Mouse (Mus musculus): ENCODE measurements around the gene Lbx2. TPM values are rescaled to one million over a fixed set of nuclear protein-coding genes. Genes with fewer than 3 reads are reported as not detected.

Lbx2 gene
- not detected in 2 replicates for polyA plus RNA-seq (2015; fragmentation: Nextera tagmentation; extraction: Ambion mirVana)

DNA sequence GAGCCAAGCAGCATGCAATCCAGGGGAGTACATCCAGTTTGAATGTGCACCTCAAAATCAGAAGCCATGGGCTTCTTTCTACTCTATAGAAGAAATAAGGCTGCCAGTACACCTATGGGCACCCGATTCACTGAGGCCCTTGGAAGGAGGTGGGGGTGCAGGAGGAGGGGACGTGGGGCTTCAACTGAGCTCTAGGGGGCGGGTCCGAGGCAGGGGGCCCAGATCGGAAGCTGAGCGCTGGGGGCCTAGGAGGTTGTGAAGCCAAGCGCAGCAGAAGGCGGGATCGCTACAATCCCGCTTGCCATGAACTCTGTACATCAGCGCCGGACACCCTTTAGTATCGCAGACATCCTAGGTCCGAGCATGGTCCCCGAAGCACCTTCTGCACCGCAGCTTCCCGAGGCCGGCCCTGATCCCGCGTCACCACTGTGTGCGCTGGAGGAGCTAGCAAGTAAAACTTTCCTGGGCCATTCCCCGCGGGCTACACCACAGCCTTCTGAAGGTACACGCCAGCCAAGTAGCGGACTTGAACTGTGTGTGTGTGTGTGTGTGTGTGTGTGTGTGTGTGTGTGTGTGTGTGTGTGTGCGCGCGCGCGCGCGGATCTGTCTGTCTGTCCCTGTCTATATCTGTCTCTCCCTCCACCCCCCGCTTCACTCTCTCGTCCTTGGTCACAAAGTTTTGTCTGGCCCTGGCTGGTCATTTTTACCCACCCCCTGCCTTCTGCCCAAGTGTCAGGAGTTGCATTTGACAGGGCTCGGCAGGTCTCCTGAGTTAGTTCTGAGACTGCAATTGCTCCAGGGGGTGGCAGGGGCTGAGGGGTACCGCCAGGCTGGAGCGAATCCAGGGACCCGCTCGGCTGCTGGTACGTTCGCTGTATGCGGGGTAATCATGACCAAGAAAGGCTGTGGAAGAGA, at the start of gene Lbx2:
Gene Lbx2 (plus strand): TSS at position 247 of the 915 bp plus-strand sequence.
- Histone ChIP-seq H3K27ac (replicated peaks) (no peak within 1 kb of the TSS), H3K4me3 (peak within 1 kb of the TSS; percentile 2; the same call in 1 of the 2 replicates), H3K4me2 (peak within 1 kb of the TSS; percentile 32), H3K9me3 (no peaks in the 10 kb centered on the region), H3K36me3 (peaks cover 11% of the 10 kb centered on the region), H3K4me1 (replicated peaks) (peaks cover 38% of the 10 kb centered on the region; the same call in 1 of the 2 replicates), H3K27me3 (peaks cover 96% of the 10 kb centered on the region), H3K9ac (0 out of 2 replicates have a peak within 1 kb of the TSS, but pooled peaks have one; percentile 34)
- ATAC-seq (ENCODE audit: low read depth), result no peak
- 2% methylated on average over 42 of the region's 42 CpGs for WGBS

DNA sequence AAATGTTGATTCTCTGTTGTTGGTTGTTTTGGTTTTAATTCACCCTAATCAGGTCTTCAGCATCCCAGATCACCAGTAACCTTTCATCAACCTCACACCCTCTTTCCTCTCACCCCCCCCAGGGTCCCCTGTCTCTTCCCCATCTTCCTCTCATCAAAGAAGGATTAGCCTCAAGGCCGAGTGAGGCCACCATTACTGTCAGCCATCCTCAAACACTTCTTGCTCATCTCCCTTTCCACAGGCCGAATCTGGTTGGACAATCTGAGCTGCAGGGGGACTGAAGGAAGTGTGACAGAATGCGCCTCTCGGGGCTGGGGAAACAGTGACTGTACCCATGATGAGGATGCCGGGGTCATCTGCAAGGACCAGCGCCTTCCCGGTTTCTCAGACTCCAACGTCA, 49.0 kb upstream of the Lbx2 start:
- Histone ChIP-seq H3K27me3 (peaks cover 33% of the 10 kb centered on the region), H3K36me3 (no peaks in the 10 kb centered on the region), H3K4me2 (no peak overlapping the region), H3K9me3 (no peaks in the 10 kb centered on the region), H3K4me1 (replicated peaks) (peaks cover 30% of the 10 kb centered on the region), H3K4me3 (no peak overlapping the region), H3K9ac (no peak overlapping the region), H3K27ac (replicated peaks) (no peak overlapping the region)
- no peak for ATAC-seq (ENCODE audit: low read depth)
- WGBS, result 82% methylated on average over 8 of the region's 8 CpGs

DNA sequence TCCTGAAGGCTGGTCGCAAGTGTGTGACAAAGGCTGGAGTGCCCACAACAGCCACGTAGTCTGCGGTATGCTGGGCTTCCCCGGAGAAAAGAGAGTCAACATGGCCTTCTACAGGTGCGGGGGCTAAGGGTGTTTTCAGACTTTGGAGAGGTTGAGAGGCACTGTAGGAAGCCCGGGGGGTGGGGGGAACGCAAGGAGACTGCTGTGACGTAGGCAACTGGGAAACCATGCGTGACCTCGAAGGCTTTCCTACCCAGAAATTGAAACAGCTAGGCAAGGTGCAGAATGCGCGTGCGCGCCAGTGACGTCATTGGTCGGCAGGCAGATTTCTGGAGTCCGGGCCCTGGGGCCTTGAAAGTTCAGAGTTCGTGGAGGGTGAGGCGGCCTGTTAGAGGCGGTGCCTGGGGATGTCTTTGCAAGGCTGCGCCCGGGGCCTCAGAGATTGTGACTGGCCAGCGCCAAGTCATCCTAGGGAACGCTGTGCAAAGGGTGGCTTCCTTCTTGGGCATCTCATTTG, 47.6 kb upstream of the Lbx2 start:
- peaks cover 21% of the 10 kb centered on the region for H3K27me3 ChIP-seq
- peaks cover 17% of the 10 kb centered on the region for H3K4me1 ChIP-seq (replicated peaks)
- peak overlapping the region; percentile 61 for H3K9ac ChIP-seq
- peak overlapping the region; percentile 58 for H3K4me2 ChIP-seq
- peak; percentile 57 for ATAC-seq (ENCODE audit: low read depth)
- H3K4me3 ChIP-seq, result peak overlapping the region; percentile 32
- peak overlapping the region; percentile 42; the same call in 1 of the 2 replicates for H3K27ac ChIP-seq (replicated peaks)
- H3K36me3 ChIP-seq, result no peaks in the 10 kb centered on the region
- no peaks in the 10 kb centered on the region for H3K9me3 ChIP-seq
- 10% methylated on average over 24 of the region's 24 CpGs for WGBS

DNA sequence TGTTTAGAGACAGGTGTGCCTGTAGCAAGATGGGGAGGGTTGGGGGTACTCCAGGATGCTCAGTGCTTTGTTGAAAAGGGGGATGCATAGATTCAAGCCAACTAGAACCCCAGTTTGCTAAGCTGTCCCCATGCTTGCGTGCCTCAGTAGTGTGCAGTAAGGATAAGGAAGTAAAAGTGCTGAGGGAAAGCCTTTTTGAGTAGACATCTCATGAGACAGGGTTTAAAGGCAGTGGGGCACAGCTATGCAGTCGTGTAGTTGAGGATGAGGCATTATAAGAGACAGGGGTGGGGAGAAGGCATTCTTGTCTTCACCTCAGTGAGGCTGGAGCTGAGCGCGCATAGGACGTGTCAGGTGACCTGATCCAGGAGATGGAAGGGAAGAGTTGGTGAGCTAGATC, 45.6 kb upstream of the Lbx2 start:
- no peak for ATAC-seq (ENCODE audit: low read depth)
- WGBS, result 82% methylated on average over 5 of the region's 5 CpGs
- Histone ChIP-seq H3K4me3 (no peak overlapping the region), H3K9me3 (no peaks in the 10 kb centered on the region), H3K9ac (no peak overlapping the region), H3K4me2 (no peak overlapping the region), H3K36me3 (no peaks in the 10 kb centered on the region), H3K4me1 (replicated peaks) (peaks cover 12% of the 10 kb centered on the region), H3K27me3 (peaks cover 7% of the 10 kb centered on the region; the same call in 1 of the 2 replicates), H3K27ac (replicated peaks) (no peak overlapping the region)

DNA sequence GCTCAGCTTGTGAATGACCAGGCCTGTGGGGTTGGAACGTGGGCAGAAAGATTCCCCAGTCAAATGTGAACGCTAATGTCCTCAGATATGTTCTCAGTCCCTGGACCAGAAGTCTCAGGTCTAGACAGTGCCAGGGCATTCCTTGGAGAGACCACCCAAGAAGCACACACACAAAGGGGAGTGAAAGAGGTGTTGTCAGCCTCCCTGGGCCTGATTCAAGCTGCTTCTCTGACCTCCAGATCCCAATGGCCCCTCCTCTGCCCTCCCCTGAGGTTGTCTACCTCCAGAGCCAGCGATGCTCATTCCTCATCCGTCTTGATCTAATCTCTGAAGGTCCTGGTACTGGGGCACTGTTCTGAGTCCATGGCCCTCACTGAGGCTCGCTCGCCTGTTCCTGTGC, 42.6 kb upstream of the Lbx2 start:
- Histone ChIP-seq H3K9me3 (no peaks in the 10 kb centered on the region), H3K27me3 (no peaks in the 10 kb centered on the region), H3K4me3 (no peak overlapping the region), H3K9ac (no peak overlapping the region), H3K36me3 (no peaks in the 10 kb centered on the region), H3K27ac (replicated peaks) (no peak overlapping the region), H3K4me1 (replicated peaks) (peaks cover 4% of the 10 kb centered on the region), H3K4me2 (no peak overlapping the region)
- WGBS, result 75% methylated on average over 6 of the region's 6 CpGs
- ATAC-seq (ENCODE audit: low read depth), result no peak

DNA sequence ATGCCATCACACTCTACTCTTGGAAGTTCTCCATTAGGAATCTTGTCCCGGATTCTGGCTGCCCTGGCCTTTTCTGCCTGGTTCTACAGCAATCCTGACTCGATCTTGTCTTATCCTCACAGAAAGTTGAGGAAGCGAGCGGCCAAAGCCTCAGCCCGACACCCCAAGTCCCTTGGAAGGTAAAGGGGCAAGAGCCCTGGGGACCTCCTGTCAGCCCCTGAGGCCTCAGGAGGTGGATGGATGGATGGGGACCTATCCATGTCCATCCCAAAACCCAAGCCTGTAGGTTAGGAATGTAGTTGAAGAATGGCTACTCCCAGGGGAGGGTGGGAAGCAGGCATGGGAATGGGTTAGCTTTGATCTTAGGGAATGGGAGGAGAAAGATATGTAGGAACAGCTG, 42.2 kb upstream of the Lbx2 start:
- no peak for ATAC-seq (ENCODE audit: low read depth)
- Histone ChIP-seq H3K27me3 (no peaks in the 10 kb centered on the region), H3K9me3 (no peaks in the 10 kb centered on the region), H3K4me2 (no peak overlapping the region), H3K4me1 (replicated peaks) (no peaks in the 10 kb centered on the region), H3K4me3 (no peak overlapping the region), H3K36me3 (no peaks in the 10 kb centered on the region), H3K9ac (no peak overlapping the region), H3K27ac (replicated peaks) (no peak overlapping the region)
- WGBS, result 92% methylated on average over 5 of the region's 5 CpGs

DNA sequence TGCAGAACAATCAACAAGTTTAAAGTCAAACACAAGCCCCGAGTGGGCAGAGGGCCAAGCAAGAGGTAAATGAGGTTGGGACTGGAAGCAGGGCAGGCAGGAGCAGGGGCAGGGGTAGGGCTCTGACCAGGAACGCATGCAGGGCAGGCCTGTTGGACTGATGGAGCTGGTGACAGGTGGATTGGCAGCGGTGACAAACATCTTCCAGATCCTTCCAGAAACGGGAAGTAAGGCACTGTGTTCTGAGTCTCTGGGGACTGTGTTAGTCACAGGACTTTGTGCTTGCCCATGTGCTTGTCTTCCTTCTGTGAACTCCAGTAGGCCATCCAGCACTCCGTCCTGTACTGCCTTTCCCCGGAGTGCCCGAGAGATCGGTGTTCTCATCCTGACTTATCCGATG, 41.4 kb upstream of the Lbx2 start:
- Histone ChIP-seq H3K4me3 (no peak overlapping the region), H3K9me3 (no peaks in the 10 kb centered on the region), H3K4me1 (replicated peaks) (no peaks in the 10 kb centered on the region), H3K4me2 (no peak overlapping the region), H3K27ac (replicated peaks) (no peak overlapping the region), H3K9ac (no peak overlapping the region), H3K27me3 (no peaks in the 10 kb centered on the region), H3K36me3 (no peaks in the 10 kb centered on the region)
- 73% methylated on average over 9 of the region's 9 CpGs for WGBS
- ATAC-seq (ENCODE audit: low read depth), result no peak

DNA sequence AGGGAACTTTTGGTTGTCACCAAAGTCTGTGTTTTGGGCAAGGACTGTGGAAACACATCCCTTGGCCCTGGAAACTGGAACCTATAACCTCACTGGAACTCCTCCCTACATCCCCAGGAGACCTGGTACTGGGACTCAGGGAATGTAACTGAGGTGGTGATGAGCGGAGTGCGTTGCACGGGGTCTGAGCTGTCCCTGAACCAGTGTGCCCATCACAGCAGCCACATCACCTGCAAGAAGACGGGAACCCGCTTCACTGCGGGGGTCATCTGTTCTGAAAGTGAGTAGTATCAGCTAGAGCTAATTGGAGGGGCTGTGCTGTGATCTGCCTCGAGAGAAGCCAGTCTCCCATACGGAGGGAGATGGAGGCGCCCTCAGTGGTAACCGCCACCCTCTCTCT, 36.8 kb upstream of the Lbx2 start:
- Histone ChIP-seq H3K4me3 (no peak overlapping the region), H3K9ac (no peak overlapping the region), H3K27ac (replicated peaks) (no peak overlapping the region), H3K4me2 (no peak overlapping the region), H3K9me3 (no peaks in the 10 kb centered on the region), H3K4me1 (replicated peaks) (peaks cover 20% of the 10 kb centered on the region), H3K27me3 (no peaks in the 10 kb centered on the region), H3K36me3 (peaks cover 15% of the 10 kb centered on the region)
- 75% methylated on average over 10 of the region's 10 CpGs for WGBS
- ATAC-seq (ENCODE audit: low read depth), result no peak

DNA sequence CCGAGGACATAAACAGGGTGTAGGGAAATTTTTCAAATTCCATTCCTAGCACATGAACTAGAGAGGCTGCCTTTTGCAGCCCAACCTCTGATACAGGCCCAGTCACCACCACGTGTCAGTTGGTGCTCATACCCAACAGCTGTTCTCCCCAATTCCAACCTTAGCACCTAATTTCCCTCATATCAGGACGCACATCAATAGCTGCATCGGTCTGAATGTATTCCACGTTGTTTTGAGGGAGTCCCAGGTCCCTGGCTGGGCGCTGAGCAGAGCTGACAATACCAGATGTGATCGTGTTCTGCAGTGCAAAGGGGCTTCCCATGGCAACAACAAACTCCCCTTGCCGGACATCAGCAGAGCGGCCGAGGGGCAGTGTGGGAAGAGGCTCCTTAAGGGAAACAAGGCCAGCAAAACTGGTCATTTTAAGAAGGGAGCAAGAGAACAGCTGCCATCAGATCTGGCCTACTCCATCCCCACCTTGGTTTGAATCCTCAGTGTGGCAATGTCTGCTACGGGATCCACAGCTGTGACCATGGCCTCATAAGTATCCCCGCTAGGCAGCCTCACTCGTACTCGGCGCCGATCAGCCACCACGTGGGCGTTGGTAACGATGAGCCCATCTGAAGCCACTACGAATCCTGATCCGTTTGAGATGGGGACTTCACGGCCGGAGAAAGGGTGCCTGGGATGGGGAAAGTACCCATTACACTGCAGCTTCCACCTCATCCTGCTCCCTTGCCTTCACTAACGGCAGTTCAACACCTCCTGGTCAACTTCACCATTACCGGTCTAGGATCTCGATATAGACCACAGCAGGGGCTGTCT, 32.8 kb upstream of the Lbx2 start:
- no peaks in the 10 kb centered on the region for H3K9me3 ChIP-seq
- peaks cover 36% of the 10 kb centered on the region for H3K36me3 ChIP-seq
- H3K4me2 ChIP-seq, result peak overlapping the region; percentile 81
- peak overlapping the region; percentile 90 for H3K27ac ChIP-seq (replicated peaks)
- peak overlapping the region; percentile 98 for H3K4me3 ChIP-seq
- whole genome bisulfite sequencing, result 1% methylated on average over 26 of the region's 26 CpGs
- peaks cover 31% of the 10 kb centered on the region for H3K4me1 ChIP-seq (replicated peaks)
- no peaks in the 10 kb centered on the region for H3K27me3 ChIP-seq
- peak overlapping the region; percentile 93 for H3K9ac ChIP-seq
- peak; percentile 7 for ATAC-seq (ENCODE audit: low read depth)

DNA sequence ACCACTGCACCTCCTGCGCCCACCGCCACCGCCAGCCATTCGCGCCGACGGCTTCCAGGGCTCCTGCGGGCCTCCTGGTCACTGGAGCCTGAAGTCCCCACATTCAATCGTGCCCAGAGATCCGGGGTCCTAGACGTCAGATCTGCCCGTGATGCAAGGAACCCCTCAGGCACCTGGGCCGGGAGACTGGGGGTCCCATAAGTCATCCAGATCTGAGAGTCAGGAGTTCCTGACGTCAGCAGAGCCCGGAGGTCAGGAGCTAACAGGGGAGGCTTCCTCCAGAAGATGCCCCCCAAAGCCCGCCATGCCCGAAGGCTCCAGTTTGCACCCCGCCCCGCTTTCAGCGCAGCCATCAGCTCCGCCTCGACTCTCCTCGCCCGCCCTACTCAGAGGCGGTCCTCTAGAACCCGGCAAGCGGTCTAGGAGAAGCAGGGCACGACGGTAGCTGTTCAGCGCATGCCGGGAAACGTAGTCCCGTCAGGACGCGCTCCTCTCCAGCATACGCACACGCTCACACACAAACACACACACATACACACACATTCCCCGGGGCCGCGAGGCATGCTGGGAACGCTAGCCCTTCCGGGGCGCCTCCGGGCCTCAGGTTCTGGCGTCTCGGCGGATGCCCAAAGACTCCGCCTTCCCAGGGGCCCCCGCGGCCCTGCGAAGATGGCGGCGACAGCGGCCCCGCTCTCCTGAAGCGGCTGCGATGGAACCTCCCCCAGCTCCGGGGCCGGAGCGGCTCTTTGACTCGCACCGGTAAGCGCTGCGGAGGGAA, 31.9 kb upstream of the Lbx2 start, which contains the start of gene Aup1:
Gene Aup1 (plus strand): TSS at position 448 of the 778 bp plus-strand sequence.
- peaks cover 31% of the 10 kb centered on the region for H3K4me1 ChIP-seq (replicated peaks)

DNA sequence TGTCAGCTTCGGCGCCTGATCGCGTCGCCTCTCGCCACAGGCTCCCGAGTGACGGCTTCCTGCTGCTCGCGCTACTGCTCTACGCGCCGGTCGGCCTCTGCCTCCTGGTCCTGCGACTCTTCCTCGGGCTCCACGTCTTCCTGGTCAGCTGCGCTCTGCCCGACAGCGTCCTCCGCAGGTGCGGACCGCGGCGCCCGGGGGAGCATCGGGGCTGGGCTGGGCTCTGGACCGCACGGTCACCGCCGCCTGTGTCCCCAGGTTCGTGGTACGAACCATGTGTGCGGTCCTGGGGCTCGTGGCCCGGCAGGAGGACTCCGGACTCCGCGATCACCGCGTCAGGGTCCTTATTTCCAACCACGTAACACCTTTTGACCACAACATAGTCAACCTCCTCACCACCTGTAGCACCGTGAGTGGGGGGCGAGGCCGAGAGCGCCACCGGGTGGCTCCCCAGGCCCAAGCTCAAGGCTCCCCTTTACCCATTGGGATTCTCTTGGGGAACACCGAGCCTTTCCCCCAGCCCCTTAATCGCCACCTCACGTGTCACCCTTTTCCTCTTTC, 31.2 kb upstream of the Lbx2 start, which contains the start of gene Htra2:
Gene Htra2 (minus strand): TSS at position 403 of the 561 bp plus-strand sequence.
- peak within 1 kb of the TSS; percentile 90 for H3K27ac ChIP-seq (replicated peaks)
- peaks cover 36% of the 10 kb centered on the region for H3K36me3 ChIP-seq
- H3K4me3 ChIP-seq, result peak within 1 kb of the TSS; percentile 98
- H3K9ac ChIP-seq, result peak within 1 kb of the TSS; percentile 93
- H3K27me3 ChIP-seq, result no peaks in the 10 kb centered on the region
- ATAC-seq (ENCODE audit: low read depth), result peak; percentile 46; the same call in 1 of the 2 replicates
- H3K9me3 ChIP-seq, result no peaks in the 10 kb centered on the region
- peaks cover 31% of the 10 kb centered on the region for H3K4me1 ChIP-seq (replicated peaks)
- peak within 1 kb of the TSS; percentile 81 for H3K4me2 ChIP-seq
- WGBS, result under 1% methylated on average over 50 of the region's 50 CpGs

More for the DNA sequence above, 31.9 kb upstream of the Lbx2 start, which contains the start of gene Aup1:
- Histone ChIP-seq H3K4me3 (peak within 1 kb of the TSS; percentile 98), H3K9ac (peak within 1 kb of the TSS; percentile 93), H3K27ac (replicated peaks) (peak within 1 kb of the TSS; percentile 90), H3K27me3 (no peaks in the 10 kb centered on the region), H3K36me3 (peaks cover 36% of the 10 kb centered on the region), H3K9me3 (no peaks in the 10 kb centered on the region), H3K4me2 (peak within 1 kb of the TSS; percentile 81)
- WGBS, result under 1% methylated on average over 64 of the region's 64 CpGs
- peak; percentile 98 for ATAC-seq (ENCODE audit: low read depth)
